Mouse (Mus musculus) forebrain, embryonic 14.5 days (tissue): ENCODE results near the gene Clip4. TPM values are rescaled to one million over a fixed set of nuclear protein-coding genes. Genes with fewer than 3 reads are reported as not detected.

Experiments
- ATAC-seq: fragments of 200-750 bp; cut with Nextera tagmentation; 2 replicates; pipeline ENCODE4 v1.8.0; 2017; ENCODE audit warnings: mild to moderate bottlenecking, moderate library complexity
- DNase-seq: peaks from one replicate; pipeline ENCODE4 v3.0.0-alpha.2; 2015; ENCODE audit warnings: low spot score
- H3K27ac ChIP-seq: fragments of 300-500 bp; sonication (generic); 2 replicates; pipeline ENCODE4 v1.5.1; 2014; ENCODE audit warnings: low read depth, mild to moderate bottlenecking, control low read depth, low read length, moderate library complexity
- H3K27me3 ChIP-seq: fragments of 300-500 bp; sonication (generic); replicated peaks from 2 replicates; pipeline ENCODE4 v1.6.1; 2014; ENCODE audit warnings: low read length, control low read depth, mixed read lengths; ENCODE audit not compliant: control insufficient read depth, insufficient read depth
- H3K36me3 ChIP-seq: fragments of 300-500 bp; sonication (generic); 2 replicates; pipeline ENCODE4 v1.6.1; 2014; ENCODE audit warnings: low read length, control low read depth; ENCODE audit not compliant: control insufficient read depth, insufficient read depth
- H3K4me1 ChIP-seq: fragments of 300-500 bp; sonication (generic); 2 replicates; pipeline ENCODE4 v1.6.1; 2014; ENCODE audit warnings: antibody characterized with exemption, low read length, control low read depth; ENCODE audit not compliant: control insufficient read depth, insufficient read depth
- H3K4me2 ChIP-seq: fragments of 300-500 bp; sonication (generic); 2 replicates; pipeline ENCODE4 v1.6.1; 2014; ENCODE audit warnings: mild to moderate bottlenecking, control low read depth, low read length
- H3K4me3 ChIP-seq: fragments of 300-500 bp; sonication (generic); 2 replicates; pipeline ENCODE4 v1.5.1; 2014; ENCODE audit warnings: low read depth, low read length, control low read depth
- H3K9ac ChIP-seq: fragments of 300-500 bp; sonication (generic); 2 replicates; pipeline ENCODE4 v1.6.1; 2014; ENCODE audit warnings: mild to moderate bottlenecking, low read length, control low read depth, moderate library complexity
- H3K9me3 ChIP-seq: fragments of 300-500 bp; sonication (generic); replicated peaks from 2 replicates; pipeline ENCODE4 v1.6.1; 2016; ENCODE audit warnings: low read length, control low read depth, mixed read lengths; ENCODE audit not compliant: control insufficient read depth
- WGBS: fragments of 180-500 bp; shearing (Covaris S2); extraction: QIAGEN DNeasy Blood & Tissue Kit; methylation state at CpG from one replicate; pipeline ENCODE4 v1.1.7; 2014; 5-methylcytosine and 5-hydroxymethylcytosine counted together
- polyA plus RNA-seq: library from polyadenylated mRNA; unstranded; fragments of >200 nt; fragmentation: Nextera tagmentation; extraction: Ambion mirVana; gene quantifications from 2 replicates; pipeline ENCODE4 v1.2.1, GENCODE M21; 2014

Clip4 gene
- polyA plus RNA-seq, 1 experiment from 2014 or later = 6.9 TPM

- WGBS = 81% methylated on average over 9 of the region's 9 CpGs
- Histone ChIP-seq H3K9me3 (no peaks in the 10 kb centered on the region), H3K36me3 (no peaks in the 10 kb centered on the region), H3K4me3 (no peak overlapping the region), H3K4me1 (peaks cover 5% of the 10 kb centered on the region), H3K9ac (no peak overlapping the region), H3K27me3 (no peaks in the 10 kb centered on the region), H3K27ac (no peak overlapping the region), H3K4me2 (no peak overlapping the region)
- ATAC-seq (no peak), DNase-seq (no peak)
Measured at GRCm38 (mm10) chr17:71749616-71750168, 18.6 kb upstream of the Clip4 start.

GRCm38 (mm10) chr17:71752831-71753230 lies 15.4 kb upstream of the Clip4 start, which contains the start of gene Pcare:
Gene Pcare, minus strand, starts transcription at chr17:71752894.
- Histone ChIP-seq H3K4me2 (no peak within 1 kb of the TSS), H3K9ac (no peak within 1 kb of the TSS), H3K9me3 (no peaks in the 10 kb centered on the region), H3K4me1 (no peaks in the 10 kb centered on the region), H3K36me3 (no peaks in the 10 kb centered on the region), H3K4me3 (no peak within 1 kb of the TSS), H3K27me3 (no peaks in the 10 kb centered on the region), H3K27ac (no peak within 1 kb of the TSS)
- ATAC-seq = no peak
- 51% methylated on average over 10 of the region's 10 CpGs for WGBS
- no peak for DNase-seq

GRCm38 (mm10) chr17:71760536-71760935 lies 7.7 kb upstream of the Clip4 start:
- H3K4me2 ChIP-seq = no peak overlapping the region
- DNase-seq (no peak), ATAC-seq (no peak)
- WGBS = 72% methylated on average over 7 of the region's 7 CpGs
- H3K9ac ChIP-seq = no peak overlapping the region
- H3K4me3 ChIP-seq = no peak overlapping the region
- 0 out of 2 replicates have a peak, but pooled peaks cover 3% of the 10 kb centered on the region for H3K9me3 ChIP-seq
- no peaks in the 10 kb centered on the region for H3K36me3 ChIP-seq
- no peaks in the 10 kb centered on the region for H3K4me1 ChIP-seq
- H3K27me3 ChIP-seq = no peaks in the 10 kb centered on the region
- no peak overlapping the region for H3K27ac ChIP-seq

GRCm38 (mm10) chr17:71769564-71769963 lies 1.3 kb downstream of the Clip4 start:
- no peaks in the 10 kb centered on the region for H3K27me3 ChIP-seq
- no peak overlapping the region for H3K27ac ChIP-seq
- no peaks in the 10 kb centered on the region for H3K36me3 ChIP-seq
- H3K4me1 ChIP-seq = 0 out of 2 replicates have a peak, but pooled peaks cover 4% of the 10 kb centered on the region
- ATAC-seq = peak; percentile 72; the same call in 1 of the 2 replicates
- peak; percentile 68 for DNase-seq
- 0 out of 2 replicates have a peak, but pooled peaks cover 1% of the 10 kb centered on the region for H3K9me3 ChIP-seq
- WGBS = 3% methylated on average over 6 of the region's 6 CpGs
- H3K9ac ChIP-seq = no peak overlapping the region
- H3K4me3 ChIP-seq = no peak overlapping the region
- 0 out of 2 replicates have a peak overlapping the region, but pooled peaks have one; percentile 3 for H3K4me2 ChIP-seq

- Histone ChIP-seq H3K27me3 (no peaks in the 10 kb centered on the region), H3K4me3 (no peak overlapping the region), H3K4me1 (0 out of 2 replicates have a peak, but pooled peaks cover 4% of the 10 kb centered on the region), H3K9me3 (no peaks in the 10 kb centered on the region), H3K9ac (no peak overlapping the region), H3K27ac (no peak overlapping the region), H3K36me3 (no peaks in the 10 kb centered on the region), H3K4me2 (no peak overlapping the region)
- DNase-seq (no peak), ATAC-seq (no peak)
- 90% methylated on average over 3 of the region's 3 CpGs for WGBS
Measured at GRCm38 (mm10) chr17:71770696-71771095, 2.4 kb downstream of the Clip4 start.

- Histone ChIP-seq H3K36me3 (no peaks in the 10 kb centered on the region), H3K27me3 (no peaks in the 10 kb centered on the region), H3K9ac (no peak overlapping the region), H3K4me3 (no peak overlapping the region), H3K4me1 (0 out of 2 replicates have a peak, but pooled peaks cover 4% of the 10 kb centered on the region), H3K27ac (no peak overlapping the region), H3K4me2 (no peak overlapping the region), H3K9me3 (peaks cover 3% of the 10 kb centered on the region; the same call in 1 of the 2 replicates)
- DNase-seq (no peak), ATAC-seq (no peak)
- 76% methylated on average over 4 of the region's 4 CpGs for WGBS
Measured at GRCm38 (mm10) chr17:71774173-71774572, 5.9 kb downstream of the Clip4 start.

- DNase-seq = no peak
- Histone ChIP-seq H3K27me3 (no peaks in the 10 kb centered on the region), H3K27ac (no peak overlapping the region), H3K4me3 (no peak overlapping the region), H3K36me3 (no peaks in the 10 kb centered on the region), H3K4me1 (no peaks in the 10 kb centered on the region), H3K4me2 (no peak overlapping the region), H3K9ac (no peak overlapping the region), H3K9me3 (peaks cover 3% of the 10 kb centered on the region; the same call in 1 of the 2 replicates)
- 74% methylated on average over 4 of the region's 4 CpGs for WGBS
- no peak for ATAC-seq
Measured at GRCm38 (mm10) chr17:71775279-71775678, 7.0 kb downstream of the Clip4 start.

GRCm38 (mm10) chr17:71778696-71779095 lies 10.4 kb downstream of the Clip4 start:
- Histone ChIP-seq H3K4me3 (no peak overlapping the region), H3K36me3 (no peaks in the 10 kb centered on the region), H3K9me3 (peaks cover 3% of the 10 kb centered on the region; the same call in 1 of the 2 replicates), H3K27me3 (no peaks in the 10 kb centered on the region), H3K4me1 (peaks cover 6% of the 10 kb centered on the region; the same call in 1 of the 2 replicates), H3K9ac (no peak overlapping the region), H3K27ac (no peak overlapping the region), H3K4me2 (no peak overlapping the region)
- DNase-seq = no peak
- ATAC-seq = no peak
- WGBS = 86% methylated on average over 3 of the region's 3 CpGs

GRCm38 (mm10) chr17:71780490-71780889 lies 12.2 kb downstream of the Clip4 start:
- no peak overlapping the region for H3K27ac ChIP-seq

More at GRCm38 (mm10) chr17:71780490-71780889, 12.2 kb downstream of the Clip4 start:
- Histone ChIP-seq H3K4me1 (peaks cover 12% of the 10 kb centered on the region), H3K9ac (no peak overlapping the region), H3K4me3 (no peak overlapping the region), H3K36me3 (no peaks in the 10 kb centered on the region), H3K4me2 (no peak overlapping the region), H3K27me3 (no peaks in the 10 kb centered on the region), H3K9me3 (peaks cover 3% of the 10 kb centered on the region; the same call in 1 of the 2 replicates)
- 97% methylated on average over 2 of the region's 2 CpGs for WGBS
- no peak for DNase-seq
- no peak for ATAC-seq
